Comparison of ENCODE assay signal across 17 mouse cellular contexts in genomic region chr15:67981876-67982275, GRCm38 (mm10).
DNase-seq lines count a peak whose midpoint lies in the region.
"Had no signal": no experiment of that assay in that cellular context is flagged by ENCODE, and none has a peak within 500 bp of the region (broad histone marks: within the 10 kb centered on the region; RNA-seq: fewer than 3 reads in every experiment).

No protein-coding gene starts in this region.

- peak; percentile 34 to 59 for DNase-seq in frontal cortex, postnatal 36 days (ENCODE audit: low spot score in 2 of 2)
- DNase-seq in frontal cortex, postnatal 25 days (ENCODE audit: low spot score in 2 of 2): no peak
- peak; percentile 47 for DNase-seq in right cerebral cortex, adult 18-20 months
- no peak for DNase-seq in right cerebral cortex, postnatal 14 days
- DNase-seq in telencephalon, adult 2 months (ENCODE audit: low read depth, low spot score): peak; percentile 56
- DNase-seq in kidney, postnatal 10 days: no peak
- DNase-seq: adrenal gland, adult 2 months; adrenal gland, postnatal 14 days; cerebellum, adult 11-12 months; cerebellum, adult 8-10 months; cerebellum, postnatal 10 days; cerebellum, postnatal 36 days; embryo, embryonic 11 days; gastrocnemius, postnatal 25 days; heart, adult 18-20 months; heart, postnatal 10 days; heart, postnatal 36 days had no signal

Comparison
In these comparisons a context has a peak if more than half of its experiments do, and no peak if none do; other contexts are left out.
1. DNase-seq: peak in frontal cortex, postnatal 36 days (2 of 2), right cerebral cortex, adult 18-20 months (single experiment) and telencephalon, adult 2 months (single experiment); none in frontal cortex, postnatal 25 days (0 of 2), right cerebral cortex, postnatal 14 days (single experiment) and kidney, postnatal 10 days (single experiment).